Mouse (Mus musculus): ENCODE results near the gene Nol11. TPM values are rescaled to one million over a fixed set of nuclear protein-coding genes. Genes with fewer than 3 reads are reported as not detected.

Nol11 gene
- polyA plus RNA-seq, 1 experiment from 2014 or later, result 57.7 TPM

Other genes with a start within 250 kb of the Nol11 start
- gene Kpna2, start 189.8 kb downstream of the Nol11 start, polyA plus RNA-seq (2014; fragmentation: Nextera tagmentation; extraction: Ambion mirVana), result 127 and 206 TPM in 2 replicates
- gene 1810010H24Rik, start 163.7 kb downstream of the Nol11 start, polyA plus RNA-seq (2014; fragmentation: Nextera tagmentation; extraction: Ambion mirVana), result 9.6 and 11.1 TPM in 2 replicates
- gene Bptf, start 57.3 kb downstream of the Nol11 start, polyA plus RNA-seq (2014; fragmentation: Nextera tagmentation; extraction: Ambion mirVana), result 40.4 and 46.9 TPM in 2 replicates